ENCODE assay signal across 21 mouse cellular contexts in the genomic region with DNA sequence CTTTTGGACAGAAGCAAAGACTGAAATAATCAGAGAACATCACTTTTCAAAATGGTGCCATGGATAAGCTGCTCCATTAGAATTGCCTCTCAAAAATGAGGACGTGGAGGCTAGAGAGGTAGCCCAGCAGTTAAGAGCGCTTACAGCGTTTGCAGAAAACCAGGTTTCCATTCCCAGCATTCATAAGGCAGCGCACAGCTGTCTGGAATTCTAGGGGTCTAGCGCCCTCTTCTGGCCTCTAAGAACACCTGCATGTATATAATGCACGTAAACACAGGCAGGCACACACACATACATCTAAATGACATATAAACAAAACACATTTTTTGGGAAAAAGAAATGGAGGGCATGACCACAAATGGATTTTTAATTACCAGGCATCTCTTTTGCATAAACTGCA.
DNase-seq lines count a peak whose midpoint lies in the region; ATAC-seq and TF ChIP-seq lines count a peak whose summit lies in the region.
"Had no signal": no experiment of that assay in that cellular context is flagged by ENCODE, and none has a peak within 500 bp of the region (broad histone marks: within the 10 kb centered on the region; RNA-seq: fewer than 3 reads in every experiment).

No protein-coding gene starts in this region.

- no peaks in the 10 kb centered on the region for H3K27me3 ChIP-seq in kidney, postnatal 0 days (ENCODE audit: insufficient read depth, low read length)
- H3K27me3 ChIP-seq in CH12.LX (replicated peaks) (no peaks in the 10 kb centered on the region), E14TG2a.4 (ENCODE audit: insufficient read depth, low read length) (no peaks in the 10 kb centered on the region)
- H3K27me3 ChIP-seq in forebrain, embryonic 15.5 days, result no peaks in the 10 kb centered on the region
- H3K27me3 ChIP-seq: forebrain, embryonic 13.5 days; limb, embryonic 12.5 days; liver, embryonic 15.5 days had no signal

- H3K79me2 ChIP-seq in CH12.LX (replicated peaks; ENCODE audit: control insufficient read depth, extremely low read depth, insufficient read depth, poor library complexity, severe bottlenecking), result no peaks in the 10 kb centered on the region

- TF ChIP-seq CTCF in kidney, postnatal 0 days (IDR thresholded peaks at IDR 0.05; ENCODE audit: low read depth), result peak; percentile 30; the same call in 1 of the 2 replicates
- peak in 1 of 2 experiments; percentile 45; a peak in 1 of 4 replicates for TF ChIP-seq CTCF in CH12.LX (conservative IDR thresholded peaks at IDR 0.05 in 1 of 2, IDR thresholded peaks at IDR 0.05 in 1 of 2; ENCODE audit: low read depth in 2 of 2, low read length in 2 of 2)
- peak; percentile 65 for TF ChIP-seq CTCF in E14TG2a.4 (conservative IDR thresholded peaks at IDR 0.05; ENCODE audit: low read length)

- TF ChIP-seq POLR2A in CH12.LX (IDR thresholded peaks at IDR 0.05; ENCODE audit: low read depth, low read length), result no peak

- no peaks in the 10 kb centered on the region for H3K36me3 ChIP-seq in kidney, postnatal 0 days (ENCODE audit: insufficient read depth, low read length)
- H3K36me3 ChIP-seq in CH12.LX (replicated peaks in 1 of 2; ENCODE audit: control insufficient read depth in 1 of 2, insufficient read depth in 1 of 2, low read length in 1 of 2), result no peaks in the 10 kb centered on the region
- H3K36me3 ChIP-seq in E14TG2a.4 (ENCODE audit: insufficient read depth, low read length), result no peaks in the 10 kb centered on the region
- H3K36me3 ChIP-seq in forebrain, embryonic 15.5 days, result no peaks in the 10 kb centered on the region
- H3K36me3 ChIP-seq: limb, embryonic 12.5 days; liver, embryonic 15.5 days had no signal

- peak; percentile 36 for TF ChIP-seq RAD21 in CH12.LX (IDR thresholded peaks at IDR 0.05; ENCODE audit: low read depth, low read length)

- H3K9me3 ChIP-seq in kidney, postnatal 0 days (replicated peaks; ENCODE audit: low read length), result no peaks in the 10 kb centered on the region; the same call in 1 of the 2 replicates
- H3K9me3 ChIP-seq in CH12.LX (replicated peaks; ENCODE audit: low read length), result peaks cover 6% of the 10 kb centered on the region
- H3K9me3 ChIP-seq in E14TG2a.4 (ENCODE audit: low read length), result no peaks in the 10 kb centered on the region
- H3K9me3 ChIP-seq in forebrain, embryonic 15.5 days, result no peaks in the 10 kb centered on the region
- H3K9me3 ChIP-seq: liver, embryonic 15.5 days had no signal

- H3K9ac ChIP-seq in kidney, postnatal 0 days (ENCODE audit: low read depth, low read length), result no peak overlapping the region
- no peak overlapping the region for H3K9ac ChIP-seq in CH12.LX (ENCODE audit: insufficient read depth, low read depth)
- H3K9ac ChIP-seq in forebrain, embryonic 15.5 days (replicated peaks), result no peak overlapping the region
- H3K9ac ChIP-seq: forebrain, embryonic 13.5 days; limb, embryonic 12.5 days; liver, embryonic 15.5 days had no signal

- TF ChIP-seq EP300 in CH12.LX (IDR thresholded peaks at IDR 0.05; ENCODE audit: low read length), result no peak

- in situ Hi-C loops in CH12.LX (cut with MboI; ENCODE audit: low pct_ligation_motif_present, low pct_unique_long_range_greater_than_20kb, low sequenced_read_pairs), result no loop called here

- ATAC-seq in kidney, postnatal 0 days (replicated peaks; ENCODE audit: low FRiP score, low read depth), result no peak
- ATAC-seq in forebrain, embryonic 15.5 days (replicated peaks), result no peak
- ATAC-seq: activated CD4-positive, CD25-positive, alpha-beta regulatory T cell, adult 4 months; forebrain, embryonic 13.5 days; inflammation-experienced regulatory T-cells, adult 6 months had no signal

- 91% methylated on average over 6 of the region's 6 CpGs for WGBS in kidney, postnatal 0 days
- 91% methylated on average over 6 of the region's 6 CpGs for WGBS in forebrain, embryonic 15.5 days

- no peak overlapping the region for H3K4me2 ChIP-seq in kidney, postnatal 0 days (ENCODE audit: low read length)
- H3K4me2 ChIP-seq in CH12.LX (ENCODE audit: insufficient read depth, low read depth, poor library complexity, severe bottlenecking), result no peak overlapping the region
- H3K4me2 ChIP-seq in forebrain, embryonic 15.5 days (replicated peaks), result no peak overlapping the region
- H3K4me2 ChIP-seq: forebrain, embryonic 13.5 days; limb, embryonic 12.5 days; liver, embryonic 15.5 days had no signal

- no peak for DNase-seq in kidney, postnatal 0 days (ENCODE audit: low spot score)
- DNase-seq in kidney, adult 8-10 months, result no peak
- DNase-seq in CH12.LX (ENCODE audit: extremely low read depth) (no peak), ZHBTc4 (ENCODE audit: low read depth, low spot score) (peak; percentile 76)
- no peak for DNase-seq in cerebellum, adult 9-10 months
- DNase-seq: adrenal gland, postnatal 10 days; cerebellum, adult 11-12 months; gastrocnemius, postnatal 25 days; kidney, postnatal 4 days; lung, postnatal 10 days; midbrain, embryonic 14.5 days; spleen, adult 18-20 months had no signal

- dilution Hi-C loops in CH12.LX (cut with MboI; ENCODE audit: extremely low pct_ligation_motif_present, extremely low pct_unique_long_range_greater_than_20kb, low sequenced_read_pairs), result no loop called here

- H3K27ac ChIP-seq in kidney, postnatal 0 days, result no peak overlapping the region
- no peak overlapping the region for H3K27ac ChIP-seq in CH12.LX (ENCODE audit: insufficient read depth, low read depth)
- no peak overlapping the region for H3K27ac ChIP-seq in forebrain, embryonic 15.5 days (replicated peaks)
- H3K27ac ChIP-seq: forebrain, embryonic 13.5 days; limb, embryonic 12.5 days; liver, embryonic 15.5 days had no signal

- no peaks in the 10 kb centered on the region for H3K4me1 ChIP-seq in kidney, postnatal 0 days (replicated peaks; ENCODE audit: insufficient read depth, low read length)
- H3K4me1 ChIP-seq in CH12.LX (ENCODE audit: control insufficient read depth in 1 of 2, insufficient read depth in 2 of 2) (peaks cover 0 to 18% of the 10 kb centered on the region in 2 experiments; a peak in 3 of 4 replicates), E14TG2a.4 (replicated peaks; ENCODE audit: low read depth, low read length) (peaks cover 16% of the 10 kb centered on the region)
- H3K4me1 ChIP-seq in forebrain, embryonic 15.5 days, result no peaks in the 10 kb centered on the region
- H3K4me1 ChIP-seq: forebrain, embryonic 13.5 days had no signal

- no peak overlapping the region for H3K4me3 ChIP-seq in kidney, postnatal 0 days (replicated peaks; ENCODE audit: low read depth, low read length)
- H3K4me3 ChIP-seq in CH12.LX (replicated peaks in 1 of 3; ENCODE audit: low read depth in 2 of 3, low read length in 2 of 3, poor library complexity in 1 of 3) (no peak overlapping the region), E14TG2a.4 (replicated peaks; ENCODE audit: low read length) (no peak overlapping the region)
- no peak overlapping the region for H3K4me3 ChIP-seq in forebrain, embryonic 15.5 days
- H3K4me3 ChIP-seq: erythroblast, embryonic 14.5 days; forebrain, embryonic 13.5 days; limb, embryonic 12.5 days; liver, embryonic 15.5 days; myocyte had no signal

TF ChIP-seq in CH12.LX, 34 proteins besides CTCF, POLR2A, EP300 and RAD21:
- TF ChIP-seq E2F4 (IDR thresholded peaks at IDR 0.05; ENCODE audit: insufficient replicate concordance, low read depth, low read length) (no peak), SMC3 (IDR thresholded peaks at IDR 0.05; ENCODE audit: low read depth, low read length) (peak; percentile 38; the same call in 1 of the 2 replicates)
